Mouse (Mus musculus) 416B (cell line): ENCODE data around the gene 4933411K16Rik.

Source experiments
- DNase-seq: peaks from one replicate; pipeline ENCODE4 v3.0.0; 2011; ENCODE audit warnings: low read depth

4933411K16Rik gene

DNA sequence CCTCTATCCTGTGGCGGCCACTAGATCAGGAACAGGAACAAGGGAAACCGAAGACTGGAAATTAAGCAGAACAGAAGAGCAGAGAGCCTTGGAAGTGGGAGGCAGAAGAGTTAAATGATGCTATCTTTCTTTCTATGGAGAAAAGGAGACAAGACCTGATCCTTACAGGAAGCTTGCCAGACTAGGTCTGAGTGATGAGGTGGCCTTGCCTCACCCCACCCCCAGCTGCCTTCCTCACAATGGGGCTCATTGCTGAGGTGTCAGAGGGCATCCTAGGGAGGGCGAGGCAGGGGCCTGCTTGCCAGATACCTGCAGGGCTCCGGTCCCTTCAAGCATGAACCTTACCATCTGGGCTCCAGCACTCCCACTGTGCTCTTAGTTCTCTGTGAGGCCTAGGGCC, at the start of gene 4933411K16Rik:
Gene 4933411K16Rik, plus strand, starts transcription at position 301 of the 400 bp plus-strand sequence.
- DNase-seq, result no peak

DNA sequence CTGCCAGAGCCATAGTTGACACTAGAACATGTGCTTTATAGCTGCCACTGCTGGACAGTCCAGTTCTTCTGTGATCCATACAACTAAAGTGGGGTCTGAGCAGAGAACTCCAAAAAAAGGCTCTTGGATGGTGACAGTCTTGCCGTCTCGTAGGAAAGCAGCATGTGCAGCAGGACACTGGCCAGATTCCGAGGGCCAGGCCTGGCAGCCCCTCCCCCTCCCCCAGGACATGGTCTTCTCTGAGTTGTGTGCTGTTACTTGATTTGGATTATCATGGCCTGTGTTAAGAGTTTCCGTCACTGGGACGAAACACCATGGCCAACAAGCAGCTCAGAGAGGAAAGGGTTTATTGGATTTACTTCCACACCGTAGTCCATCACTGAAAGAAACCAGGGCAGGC, 47.8 kb upstream of the 4933411K16Rik start:
- no peak for DNase-seq

DNA sequence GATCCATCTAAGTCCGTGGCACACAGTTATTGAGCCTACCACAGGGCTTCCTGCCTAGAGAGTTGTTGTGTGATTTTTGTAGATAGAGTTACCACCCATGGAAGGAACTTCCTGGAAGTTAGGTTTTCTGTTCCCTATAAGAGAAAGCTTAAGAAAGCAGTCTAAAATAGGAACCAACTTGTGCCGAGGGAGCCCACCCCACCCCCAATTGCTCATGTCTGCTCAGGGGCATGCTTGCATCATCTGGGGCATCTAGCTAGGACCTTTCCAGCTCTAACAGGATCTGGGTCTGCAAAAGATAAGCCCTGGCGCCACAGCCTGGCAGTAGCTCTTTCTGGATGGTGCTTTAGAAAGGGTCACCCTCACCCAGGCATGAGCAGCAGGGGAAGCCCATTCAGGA, 46.4 kb upstream of the 4933411K16Rik start:
- DNase-seq, result peak; percentile 87

DNA sequence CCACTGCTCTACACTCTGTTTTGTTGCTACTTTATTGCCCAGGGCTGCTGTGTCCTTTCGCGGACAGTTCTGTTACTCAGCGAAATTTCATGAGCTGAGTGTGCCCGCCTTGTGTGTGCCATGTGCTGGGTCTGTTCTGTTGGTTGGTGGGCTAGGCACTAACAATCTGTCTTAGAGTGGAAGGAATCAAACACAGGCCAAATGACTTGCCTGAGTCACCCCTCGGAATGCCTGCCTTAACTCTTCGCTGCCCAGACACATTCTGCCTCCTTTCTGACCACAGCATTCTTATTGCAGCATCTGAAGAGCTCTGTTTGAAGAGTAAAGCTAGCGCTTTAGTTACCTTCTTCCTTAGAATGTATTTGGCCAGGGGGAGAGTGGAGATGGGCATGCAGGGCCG, 45.5 kb upstream of the 4933411K16Rik start:
- no peak for DNase-seq

DNA sequence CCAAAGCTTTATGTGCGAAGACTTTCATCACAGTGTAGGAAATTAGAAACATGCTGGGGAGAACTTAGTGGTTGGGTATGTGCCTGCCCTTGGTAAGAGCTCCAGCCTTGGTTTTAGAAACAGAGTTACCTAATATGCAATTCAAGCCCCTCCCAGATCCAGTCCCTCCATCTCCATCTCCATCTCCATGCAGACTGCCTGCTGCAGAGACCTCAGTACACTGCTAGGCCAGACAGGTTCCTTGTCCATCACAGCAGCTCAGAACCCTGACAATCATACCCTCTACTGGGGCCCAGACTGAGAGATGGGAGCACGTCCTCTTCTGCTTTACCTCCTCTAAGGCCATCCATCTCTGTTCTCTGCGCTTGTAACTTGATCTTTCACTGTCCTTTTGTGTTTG, 43.5 kb upstream of the 4933411K16Rik start:
- DNase-seq, result no peak

DNA sequence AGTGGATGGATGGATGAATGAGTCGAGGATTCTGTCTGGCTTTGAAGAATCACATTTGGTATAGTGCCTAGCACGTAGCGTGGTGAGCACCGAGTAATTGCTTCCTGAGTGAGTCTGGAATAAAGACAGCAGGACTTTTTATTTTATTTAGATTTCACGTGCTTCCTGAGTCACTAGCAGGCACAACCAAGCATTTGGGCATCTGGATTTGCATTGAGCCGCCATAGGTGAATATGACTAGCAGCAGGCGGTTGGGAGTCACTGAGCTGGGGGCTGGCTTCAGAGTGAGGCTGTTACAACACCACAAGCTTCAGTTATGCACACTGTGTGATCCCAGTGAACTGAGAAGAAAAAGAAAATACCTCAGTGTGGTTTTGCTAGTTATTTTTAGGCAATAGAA, 43.0 kb upstream of the 4933411K16Rik start:
- peak; percentile 53 for DNase-seq

DNA sequence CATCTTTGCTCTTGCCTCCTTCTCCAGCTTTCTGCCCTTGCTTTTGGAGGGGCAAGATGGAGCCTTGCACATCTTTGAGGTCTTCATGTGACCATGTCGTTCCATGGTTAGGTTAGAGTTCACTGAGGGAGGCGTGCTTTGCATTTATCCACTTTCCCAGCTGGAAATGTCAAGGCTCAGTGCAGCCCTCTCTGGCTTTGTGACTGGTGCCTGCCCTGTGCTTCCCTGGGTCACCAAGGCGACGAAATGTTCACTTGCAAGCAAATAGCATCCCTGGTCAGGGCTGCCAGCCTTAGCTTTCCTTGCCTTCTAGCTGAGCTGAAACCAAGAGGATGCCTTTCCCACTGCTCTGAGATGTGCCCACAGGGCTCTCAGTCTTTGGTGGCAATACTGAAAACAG, 41.6 kb upstream of the 4933411K16Rik start:
- DNase-seq, result no peak

DNA sequence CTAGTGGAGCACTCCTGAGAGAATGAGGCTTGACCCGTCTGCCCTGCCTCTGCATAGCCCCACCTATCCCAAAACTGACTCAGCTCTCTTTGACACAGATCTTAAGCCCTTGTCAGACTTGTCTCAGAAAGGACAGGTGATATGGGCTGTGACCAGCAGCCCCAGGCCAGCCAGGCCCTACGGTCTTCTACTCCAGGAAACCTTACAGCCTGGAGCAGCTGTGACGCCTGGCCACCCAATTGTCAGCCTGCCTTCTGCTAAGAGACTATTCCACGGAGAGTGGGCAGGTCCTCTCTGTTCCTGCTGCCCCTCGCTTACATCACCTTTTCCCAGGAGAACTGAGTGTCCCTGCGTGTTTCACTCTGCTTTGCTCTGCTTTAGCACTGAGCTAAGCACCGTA, 40.9 kb upstream of the 4933411K16Rik start:
- no peak for DNase-seq

DNA sequence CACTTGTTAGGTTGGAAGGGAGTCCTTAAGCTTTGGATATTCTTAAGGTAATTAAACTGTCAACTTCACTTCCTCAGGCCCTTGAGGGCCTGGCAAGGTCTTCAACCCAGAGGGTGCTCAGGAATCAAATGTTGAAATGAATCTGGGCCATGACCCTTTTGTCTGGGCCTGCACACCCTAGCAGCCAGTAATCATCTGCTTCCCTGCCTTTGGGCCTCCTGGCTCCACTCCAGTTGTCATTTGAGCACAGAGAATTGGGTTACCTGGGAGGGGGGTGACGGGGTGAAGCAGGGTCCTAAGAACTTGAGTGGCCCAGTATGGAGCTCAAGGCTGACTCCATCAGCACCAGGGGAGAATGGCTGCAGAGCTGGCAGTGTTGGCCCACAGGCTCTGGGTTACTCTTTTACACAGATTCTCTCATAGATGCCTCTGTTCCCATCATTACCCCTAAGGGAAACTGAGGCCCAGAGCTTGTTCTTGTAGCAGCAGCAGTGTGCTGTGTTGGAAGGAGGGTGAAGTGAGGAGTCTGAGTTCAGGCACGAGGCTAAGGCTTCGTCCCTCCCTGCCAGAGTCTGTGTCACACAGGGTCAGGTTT, 37.7 kb upstream of the 4933411K16Rik start:
- no peak for DNase-seq

DNA sequence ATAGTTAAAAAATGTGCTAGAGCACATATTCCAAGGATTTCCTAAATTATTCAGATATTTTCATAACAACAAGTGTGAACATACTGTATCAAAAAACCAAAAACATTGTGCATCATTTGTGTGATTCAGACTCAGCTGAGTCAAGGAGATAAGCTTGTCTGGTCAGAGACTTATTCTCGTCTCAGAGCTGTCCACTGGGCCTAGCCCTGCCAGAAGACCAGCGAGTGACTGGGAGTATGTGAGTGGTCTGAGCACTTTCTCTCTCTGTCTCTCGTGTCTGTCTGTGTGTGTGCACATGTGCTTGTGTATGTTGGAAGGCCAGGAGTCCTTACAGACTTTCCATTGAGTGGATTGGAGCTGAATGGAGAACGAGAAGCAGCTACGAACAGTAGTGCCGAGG, 37.0 kb upstream of the 4933411K16Rik start:
- no peak for DNase-seq

DNA sequence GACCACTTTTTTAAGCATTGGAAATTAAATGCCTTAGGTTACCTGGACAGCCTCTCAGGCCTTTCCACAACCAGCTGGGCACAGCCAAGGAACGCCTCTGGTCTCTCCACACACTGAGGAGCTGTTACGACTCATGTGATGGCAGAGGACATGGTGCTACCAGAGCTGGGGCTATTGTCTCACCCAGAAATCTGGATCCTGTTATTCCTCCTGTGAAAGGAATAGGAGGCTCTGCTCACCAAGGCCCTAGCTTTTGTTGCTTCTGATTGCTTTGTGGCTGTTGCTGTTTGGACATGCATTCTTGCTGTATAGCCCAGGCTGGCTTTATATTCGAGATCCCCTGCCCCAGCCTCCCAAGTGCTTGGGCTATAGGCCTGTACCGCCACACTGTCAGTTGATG, 35.8 kb upstream of the 4933411K16Rik start:
- DNase-seq, result no peak

DNA sequence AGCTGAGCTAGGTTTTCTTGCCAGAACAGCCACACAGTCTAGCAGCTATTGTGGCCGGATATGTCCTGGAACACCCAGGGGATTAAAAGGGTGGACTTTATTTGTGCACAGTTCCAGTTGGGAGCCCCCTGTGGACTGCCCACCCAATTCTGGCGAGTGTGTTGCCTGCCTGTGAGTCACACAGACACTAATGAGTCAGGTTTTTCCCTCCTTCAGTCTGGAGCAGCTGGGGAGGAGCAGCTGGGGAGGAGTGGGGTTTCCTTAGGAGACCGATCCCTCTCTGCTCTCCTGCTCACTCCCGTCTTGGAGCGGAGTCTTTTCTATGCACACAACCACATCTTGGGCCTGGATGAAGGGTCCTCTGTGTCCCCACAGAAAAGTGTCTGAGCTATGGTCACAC, 35.2 kb upstream of the 4933411K16Rik start:
- DNase-seq, result no peak

DNA sequence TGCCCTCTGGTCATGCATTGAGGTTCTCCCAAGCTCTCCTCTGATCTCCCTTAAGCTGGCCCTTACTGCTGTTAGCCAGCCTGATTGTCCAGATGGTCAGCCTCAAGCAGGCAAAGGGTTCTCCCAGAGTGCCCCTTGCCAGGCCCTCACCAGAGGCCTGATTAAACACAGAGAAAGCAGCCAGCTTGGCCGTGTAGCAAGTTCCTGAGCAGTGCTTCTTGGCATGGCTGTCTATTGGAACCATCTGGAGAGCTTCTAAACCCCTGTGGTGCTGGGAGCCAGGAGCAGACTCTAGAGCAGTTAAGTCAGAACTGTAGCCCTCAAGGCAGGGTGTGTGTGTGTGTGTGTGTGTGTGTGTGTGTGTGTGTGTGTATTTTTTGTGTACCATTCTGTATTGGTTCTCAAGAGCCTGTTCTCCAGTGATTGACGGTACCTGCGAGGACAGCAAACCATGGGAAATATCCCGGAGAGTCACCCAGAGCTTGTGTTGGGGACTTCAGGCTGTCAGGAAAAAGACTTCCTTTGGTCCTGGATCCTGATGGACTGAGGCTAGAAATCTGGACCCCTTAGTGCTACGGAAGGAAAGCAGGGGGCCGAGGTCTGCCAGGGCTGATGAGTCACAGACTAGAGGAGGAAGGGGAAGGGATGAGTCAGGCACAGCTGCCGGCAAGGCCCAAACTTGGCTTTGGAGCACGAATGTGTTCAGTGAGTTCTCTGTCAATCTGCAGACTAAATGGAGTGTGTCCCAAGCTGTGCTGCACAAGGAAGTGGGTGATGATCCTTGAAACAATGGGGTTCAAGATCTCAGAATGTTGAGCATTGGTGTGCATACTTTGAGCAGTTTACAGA, 34.4 kb upstream of the 4933411K16Rik start:
- DNase-seq, result peak; percentile 95

DNA sequence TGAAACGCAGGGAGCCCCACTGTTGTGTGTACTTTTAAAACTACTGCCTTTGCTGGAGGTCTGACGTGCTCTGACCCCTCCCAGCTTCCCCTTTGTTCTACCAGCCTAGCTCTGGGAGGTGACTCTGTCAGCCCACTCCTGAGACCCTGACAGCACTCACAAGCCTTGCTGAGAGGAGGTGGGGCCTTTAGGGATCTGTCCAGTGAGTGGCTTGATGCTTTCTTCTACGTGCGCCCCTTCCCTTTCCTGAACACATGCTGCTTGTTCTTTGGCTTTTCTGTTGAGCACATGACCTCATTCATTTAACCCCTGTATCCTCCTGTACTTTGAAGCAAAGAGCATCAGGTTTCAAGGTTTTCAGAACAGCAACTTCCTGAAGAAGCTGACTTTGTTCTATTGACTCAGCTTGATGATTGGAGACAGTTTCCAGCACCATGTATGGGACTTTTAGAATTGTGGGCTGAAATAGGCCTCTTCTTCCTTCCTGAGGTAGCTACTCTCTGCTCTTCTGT, 33.0 kb upstream of the 4933411K16Rik start:
- peak; percentile 97 for DNase-seq

DNA sequence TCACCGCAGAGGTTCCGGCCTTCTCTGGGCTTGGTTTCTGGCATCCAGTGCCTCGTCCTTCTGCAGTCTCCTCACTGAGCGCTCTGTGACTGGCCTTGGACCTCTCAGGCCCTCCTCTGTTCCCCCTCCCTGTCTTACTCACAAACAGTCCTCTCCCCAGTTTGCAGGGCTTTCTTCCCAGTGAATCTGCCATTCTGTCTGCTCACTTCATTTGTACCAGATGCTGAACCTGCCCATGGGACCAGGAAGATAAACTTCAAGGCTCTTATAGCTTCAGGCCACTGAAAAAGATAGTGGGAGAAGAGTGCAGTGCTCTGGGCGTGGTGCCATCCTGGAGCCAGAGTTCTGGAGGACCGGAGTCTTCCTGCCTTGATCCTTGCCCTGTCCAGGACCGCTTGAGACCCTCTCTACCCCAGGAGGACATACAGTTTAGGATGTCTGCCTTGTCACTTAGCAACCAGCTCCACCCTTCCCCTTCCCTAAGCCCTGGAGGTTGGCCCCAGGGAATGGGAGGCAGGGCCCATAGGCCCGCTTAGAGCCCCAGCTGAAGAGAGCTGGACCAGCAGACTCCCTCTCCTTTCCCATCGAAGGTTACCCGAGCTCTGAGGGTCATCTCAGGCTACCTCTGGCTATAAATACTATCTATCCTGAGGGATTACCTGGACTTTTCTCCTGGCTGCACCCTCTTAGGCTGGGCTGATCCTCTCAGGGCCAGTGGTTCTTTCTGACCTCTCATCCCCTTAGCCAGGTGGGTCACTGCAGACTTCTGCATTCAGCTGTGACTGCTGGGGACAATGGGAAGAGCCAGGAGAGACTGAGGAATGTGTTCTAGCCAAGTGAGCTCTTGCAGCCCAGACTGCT, 30.1 kb upstream of the 4933411K16Rik start:
- DNase-seq, result no peak

DNA sequence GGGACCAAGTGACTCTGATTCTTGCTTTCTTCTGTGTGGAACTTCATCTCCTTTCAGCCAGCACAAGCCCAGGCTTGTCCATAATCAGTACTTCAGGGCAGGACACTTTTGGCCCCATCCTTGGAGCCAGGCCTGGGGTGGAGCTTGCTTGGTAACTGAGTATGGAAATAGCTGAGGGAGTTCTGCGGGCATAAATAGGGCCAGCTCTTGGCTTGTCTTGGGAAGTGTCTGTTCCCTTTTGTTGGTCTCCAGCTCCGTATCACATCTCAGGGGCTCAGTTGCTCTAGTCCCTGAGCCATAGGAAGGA, 29.6 kb upstream of the 4933411K16Rik start:
- no peak for DNase-seq

DNA sequence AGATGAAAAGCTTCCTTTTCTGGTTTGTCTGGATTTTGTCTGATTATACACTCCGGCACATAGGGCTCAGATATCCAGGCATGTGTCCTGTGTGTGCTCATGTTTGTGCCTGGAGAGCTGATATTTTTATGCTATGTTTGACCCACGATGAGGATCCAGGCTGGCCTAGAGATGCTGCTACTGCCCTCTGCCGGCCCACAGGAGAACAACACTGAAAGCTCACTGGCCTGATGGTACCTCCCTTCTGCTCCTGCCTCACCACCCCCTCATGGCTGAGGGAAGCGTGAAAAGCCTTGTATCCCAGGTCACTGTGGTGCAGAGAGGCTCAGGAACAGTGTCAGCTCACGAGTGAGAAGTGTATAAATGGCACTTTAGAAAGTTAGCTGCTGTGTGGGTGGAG, 25.9 kb upstream of the 4933411K16Rik start:
- DNase-seq, result peak; percentile 82

DNA sequence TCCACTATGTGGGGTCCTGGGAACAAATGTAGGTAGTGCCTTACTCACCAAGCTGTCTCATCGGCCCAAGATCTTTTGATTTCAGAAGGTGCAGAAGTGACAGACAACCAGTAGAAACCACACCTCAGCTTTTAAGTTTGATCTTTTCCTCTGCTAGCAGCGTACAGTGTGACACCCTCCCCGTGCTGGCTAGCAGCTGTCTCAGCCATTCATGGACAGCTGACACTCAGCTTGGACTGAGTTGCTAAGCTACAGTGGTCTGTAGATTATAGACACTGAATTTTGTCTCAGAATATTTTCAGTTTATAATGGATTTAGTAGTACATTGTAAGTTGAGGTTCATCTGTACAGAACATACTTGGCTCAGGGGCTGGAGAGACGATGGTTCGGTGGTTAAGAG, 20.9 kb upstream of the 4933411K16Rik start:
- DNase-seq, result no peak

DNA sequence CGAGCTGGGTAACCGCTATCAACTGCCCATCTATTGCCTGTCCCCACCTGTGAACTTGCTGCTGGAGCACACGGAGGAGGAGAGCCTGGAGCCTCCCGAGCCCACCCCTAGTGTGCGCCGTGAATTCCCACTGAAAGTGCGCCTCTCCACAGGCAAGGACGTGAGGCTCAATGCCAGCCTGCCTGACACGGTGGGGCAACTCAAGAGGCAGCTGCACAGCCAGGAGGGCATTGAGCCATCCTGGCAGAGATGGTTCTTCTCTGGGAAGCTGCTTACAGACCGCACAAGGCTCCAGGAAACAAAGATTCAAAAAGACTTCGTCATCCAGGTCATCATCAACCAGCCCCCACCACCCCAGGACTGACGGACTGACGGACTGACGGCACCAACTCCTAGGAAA, 18.4 kb upstream of the 4933411K16Rik start:
- no peak for DNase-seq

DNA sequence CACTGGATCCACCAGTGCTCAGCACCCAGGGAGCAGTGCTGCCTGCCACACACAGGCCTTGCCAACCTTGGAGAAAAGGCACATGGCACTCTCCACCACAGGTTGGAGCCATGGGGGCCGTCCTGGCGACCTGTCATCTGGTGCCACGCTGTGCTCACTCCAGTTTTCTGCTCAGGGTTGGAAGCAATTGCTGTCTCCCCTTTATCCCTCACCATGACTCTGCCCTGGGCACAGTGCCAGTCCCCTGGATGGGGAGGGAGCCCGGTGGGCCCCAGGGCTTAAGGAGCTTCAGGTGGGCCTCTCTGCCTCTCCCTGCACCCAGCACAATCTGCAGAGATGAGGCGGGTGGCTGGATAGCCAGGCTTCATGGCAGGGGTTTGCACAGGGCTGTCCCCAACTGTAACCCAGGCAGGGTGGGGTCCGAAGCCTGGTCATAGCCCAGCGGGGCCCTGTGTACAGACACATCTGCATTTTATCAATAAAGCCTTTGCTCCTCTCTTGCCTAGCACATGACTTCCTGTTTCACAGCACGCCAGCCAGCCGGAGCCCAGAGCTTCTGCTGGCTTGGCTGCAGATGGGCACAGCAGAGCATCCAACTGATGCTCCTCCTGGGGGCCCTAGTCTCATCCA, 17.8 kb upstream of the 4933411K16Rik start:
- DNase-seq, result no peak

DNA sequence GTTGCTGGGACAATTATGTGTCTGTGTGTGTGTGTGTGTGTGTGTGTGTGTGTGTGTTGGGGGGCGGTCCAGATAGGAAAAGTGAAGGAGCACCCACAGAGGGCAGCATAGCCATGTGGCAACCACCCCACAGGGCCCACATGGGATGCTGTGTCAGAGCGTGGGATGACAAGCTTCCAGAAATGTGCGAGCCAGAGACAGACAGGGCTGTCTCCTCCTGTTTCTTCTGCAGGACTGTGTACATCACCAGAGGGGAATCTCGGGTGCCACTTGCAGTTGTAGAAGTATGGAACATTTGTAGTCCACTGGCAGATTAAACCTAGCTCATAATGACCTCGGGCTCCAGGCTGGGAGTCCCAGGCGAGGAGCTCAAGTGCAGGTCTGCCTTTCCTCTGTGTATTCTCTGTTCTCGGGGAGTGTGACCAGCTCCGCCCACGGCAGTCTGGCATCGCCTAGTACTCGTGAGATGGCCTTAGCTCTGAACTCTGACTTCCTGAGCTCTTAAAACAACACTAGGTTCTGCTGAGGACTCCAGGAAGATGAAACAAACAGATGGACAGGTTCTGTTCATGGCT, 17.1 kb upstream of the 4933411K16Rik start:
- DNase-seq, result no peak
